Mouse (Mus musculus) forebrain, embryonic 13.5 days (tissue): ENCODE results near the gene Spry1. TPM values are rescaled to one million over a fixed set of nuclear protein-coding genes. Genes with fewer than 3 reads are reported as not detected.

Experiments
- ATAC-seq: fragments of 200-750 bp; cut with Nextera tagmentation; 2 replicates; pipeline ENCODE4 v1.8.0; 2017
- H3K27ac ChIP-seq: fragments of 300-500 bp; sonication (generic); 2 replicates; pipeline ENCODE4 v1.5.1; 2015; ENCODE audit warnings: inconsistent platforms, mild to moderate bottlenecking, moderate library complexity
- H3K27me3 ChIP-seq: fragments of 300-500 bp; sonication (generic); 2 replicates; pipeline ENCODE4 v1.6.1; 2015; ENCODE audit warnings: mild to moderate bottlenecking, inconsistent platforms
- H3K36me3 ChIP-seq: fragments of 300-500 bp; sonication (generic); 2 replicates; pipeline ENCODE4 v1.6.1; 2015; ENCODE audit warnings: mild to moderate bottlenecking, inconsistent platforms; ENCODE audit not compliant: poor library complexity, severe bottlenecking
- H3K4me1 ChIP-seq: fragments of 300-500 bp; sonication (generic); 2 replicates; pipeline ENCODE4 v1.6.1; 2015; ENCODE audit warnings: inconsistent platforms
- H3K4me2 ChIP-seq: fragments of 300-500 bp; sonication (generic); 2 replicates; pipeline ENCODE4 v1.6.1; 2015; ENCODE audit warnings: inconsistent platforms, mild to moderate bottlenecking, moderate library complexity
- H3K4me3 ChIP-seq: fragments of 300-500 bp; sonication (generic); 2 replicates; pipeline ENCODE4 v1.5.1; 2015; ENCODE audit warnings: mild to moderate bottlenecking, inconsistent platforms
- H3K9ac ChIP-seq: fragments of 300-500 bp; sonication (generic); 2 replicates; pipeline ENCODE4 v1.6.1; 2015; ENCODE audit warnings: mild to moderate bottlenecking, inconsistent platforms
- H3K9me3 ChIP-seq: fragments of 300-500 bp; sonication (generic); replicated peaks from 2 replicates; pipeline ENCODE4 v1.6.1; 2016; ENCODE audit warnings: inconsistent platforms
- WGBS: fragments of 180-500 bp; shearing (Covaris S2); methylation state at CpG from one replicate; pipeline ENCODE4 v1.1.7; 2015; 5-methylcytosine and 5-hydroxymethylcytosine counted together
- polyA plus RNA-seq: library from polyadenylated mRNA; unstranded; fragments of >200 nt; fragmentation: Nextera tagmentation; extraction: Ambion mirVana; gene quantifications from 2 replicates; pipeline ENCODE4 v1.2.1, GENCODE M21; 2015

The Spry1 gene
- polyA plus RNA-seq, 1 experiment from 2014 or later, result 6.1 TPM

- Histone ChIP-seq H3K36me3 (no peaks in the 10 kb centered on the region), H3K27ac (no peak overlapping the region)
Measured at GRCm38 (mm10) chr3:37686751-37687150, 47.0 kb downstream of the Spry1 start.

GRCm38 (mm10) chr3:37687158-37687980, 47.6 kb downstream of the Spry1 start:
- Histone ChIP-seq H3K9ac (peak overlapping the region; percentile 43), H3K4me3 (peak overlapping the region; percentile 29), H3K27ac (no peak overlapping the region), H3K4me2 (peak overlapping the region; percentile 57), H3K9me3 (no peaks in the 10 kb centered on the region), H3K27me3 (0 out of 2 replicates have a peak, but pooled peaks cover 7% of the 10 kb centered on the region), H3K36me3 (no peaks in the 10 kb centered on the region), H3K4me1 (peaks cover 8% of the 10 kb centered on the region)
- WGBS, result 35% methylated on average over 28 of the region's 28 CpGs
- peak; percentile 41; the same call in 1 of the 2 replicates for ATAC-seq

More at GRCm38 (mm10) chr3:37686751-37687150, 47.0 kb downstream of the Spry1 start:
- no peak for ATAC-seq
- Histone ChIP-seq H3K4me3 (peak overlapping the region; percentile 29), H3K4me2 (peak overlapping the region; percentile 57), H3K27me3 (0 out of 2 replicates have a peak, but pooled peaks cover 7% of the 10 kb centered on the region), H3K9ac (peak overlapping the region; percentile 43), H3K4me1 (peaks cover 8% of the 10 kb centered on the region), H3K9me3 (no peaks in the 10 kb centered on the region)
- 28% methylated on average over 6 of the region's 6 CpGs for WGBS

GRCm38 (mm10) chr3:37692945-37693344, 53.2 kb downstream of the Spry1 start:
- H3K9me3 ChIP-seq, result no peaks in the 10 kb centered on the region
- no peaks in the 10 kb centered on the region for H3K27me3 ChIP-seq
- no peaks in the 10 kb centered on the region for H3K4me1 ChIP-seq
- no peaks in the 10 kb centered on the region for H3K36me3 ChIP-seq
- H3K9ac ChIP-seq, result no peak overlapping the region
- WGBS, result 82% methylated on average over 4 of the region's 4 CpGs
- no peak overlapping the region for H3K27ac ChIP-seq
- H3K4me2 ChIP-seq, result no peak overlapping the region
- ATAC-seq, result no peak
- no peak overlapping the region for H3K4me3 ChIP-seq

DNA sequence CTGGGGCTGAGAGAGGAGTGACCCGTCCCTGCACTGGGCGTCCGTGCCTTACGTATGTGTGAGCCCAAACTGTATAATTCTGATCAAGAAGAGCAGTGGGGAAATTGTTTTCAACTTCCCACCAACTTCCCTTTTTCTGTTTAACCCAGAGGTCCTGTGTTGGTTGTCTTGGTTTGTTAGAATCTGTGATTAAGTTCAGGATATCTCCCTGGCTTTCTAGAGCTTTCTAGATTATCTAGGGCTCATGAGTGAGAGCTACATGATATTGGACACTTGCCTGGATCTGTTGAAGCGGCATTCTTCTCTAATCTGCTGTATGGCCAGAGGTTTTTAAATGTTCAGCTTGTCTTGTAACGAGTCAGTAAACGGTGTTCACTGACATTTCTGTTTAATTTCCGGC, 53.8 kb downstream of the Spry1 start:
- Histone ChIP-seq H3K9me3 (no peaks in the 10 kb centered on the region), H3K27ac (no peak overlapping the region), H3K27me3 (no peaks in the 10 kb centered on the region), H3K4me2 (no peak overlapping the region), H3K36me3 (no peaks in the 10 kb centered on the region), H3K4me1 (no peaks in the 10 kb centered on the region), H3K9ac (no peak overlapping the region), H3K4me3 (no peak overlapping the region)
- no peak for ATAC-seq
- WGBS, result 87% methylated on average over 8 of the region's 8 CpGs

Other genes with a start within 250 kb of the Spry1 start
- gene Spata5, start 220.1 kb upstream of the Spry1 start, polyA plus RNA-seq, result 33.3 and 38.3 TPM in 2 replicates
- gene Nudt6, start 219.7 kb upstream of the Spry1 start, polyA plus RNA-seq, result 3.3 and 4.6 TPM in 2 replicates
- 5.2 and 5.3 TPM in 2 replicates for gene Gm5148, start 84.5 kb downstream of the Spry1 start, polyA plus RNA-seq